Mouse (Mus musculus) layer of hippocampus, postnatal 36 days (tissue): Measurements from ENCODE around the gene Imp4. TPM values are rescaled to one million over a fixed set of nuclear protein-coding genes. Genes with fewer than 3 reads are reported as not detected.

ENCODE experiments used
- DNase-seq, 2 experiments: peaks; one replicate each; pipeline ENCODE4 v3.0.0; 2022
- microRNA-seq, 2 experiments: library from miRNA; unstranded; fragments of <30 nt; microRNA quantifications; one replicate each; pipeline ENCODE4 v1.2.0; 2021
- total RNA-seq, 2 experiments: library from RNA; stranded (reverse); gene quantifications; 2 replicates each; pipeline ENCODE4 v1.2.3; 2021

The Imp4 gene
- total RNA-seq, 2 experiments from 2014 or later, result 32.8 to 36.6 TPM

GRCm38 (mm10) chr1:34462766-34463165 is 23.1 kb downstream of the Imp4 start:
- DNase-seq, result peak in 1 of 2 experiments; percentile 55

- no peak for DNase-seq
Measured at GRCm38 (mm10) chr1:34464310-34464817, 24.7 kb downstream of the Imp4 start.

GRCm38 (mm10) chr1:34465445-34465844 is 25.8 kb downstream of the Imp4 start:
- DNase-seq, result no peak

GRCm38 (mm10) chr1:34468051-34468450 is 28.4 kb downstream of the Imp4 start:
- no peak for DNase-seq

- no peak for DNase-seq
Measured at GRCm38 (mm10) chr1:34468500-34468899, 28.8 kb downstream of the Imp4 start.

GRCm38 (mm10) chr1:34469801-34470200 is 30.1 kb downstream of the Imp4 start:
- DNase-seq, result no peak

- no peak for DNase-seq
Measured at GRCm38 (mm10) chr1:34472427-34473300, 33.0 kb downstream of the Imp4 start.

GRCm38 (mm10) chr1:34478891-34479655 is 39.4 kb downstream of the Imp4 start:
- no peak for DNase-seq

- DNase-seq, result no peak
Measured at GRCm38 (mm10) chr1:34480801-34481200, 41.1 kb downstream of the Imp4 start.

GRCm38 (mm10) chr1:34481920-34482669 is 42.4 kb downstream of the Imp4 start:
- no peak for DNase-seq

GRCm38 (mm10) chr1:34484470-34484869 is 44.8 kb downstream of the Imp4 start:
- DNase-seq, result no peak

GRCm38 (mm10) chr1:34485461-34486188 is 46.0 kb downstream of the Imp4 start:
- peak; percentile 29 to 40 for DNase-seq

- DNase-seq, result no peak
Measured at GRCm38 (mm10) chr1:34487383-34487782, 47.7 kb downstream of the Imp4 start.

- DNase-seq, result no peak
Measured at GRCm38 (mm10) chr1:34489852-34490541, 50.3 kb downstream of the Imp4 start.

GRCm38 (mm10) chr1:34491480-34491879 is 51.8 kb downstream of the Imp4 start:
- no peak for DNase-seq

Small RNA genes within 50 kb of the gene (microRNA-seq; reads per million reads assigned to microRNA genes)
- gene Mir5103, result 0 to 0.63 reads per million in 2 experiments

Other genes with a start within 250 kb of the Imp4 start
- 10 to 100 TPM; 17.5 to 19.3 TPM for gene Ccdc115, start 179 bp upstream of the Imp4 start, total RNA-seq
- 1 to 10 TPM; 5.0 to 5.7 TPM for gene Ptpn18, start 19.9 kb downstream of the Imp4 start, total RNA-seq
- not detected for gene Prss39, start 58.6 kb downstream of the Imp4 start, total RNA-seq
- not detected for gene Cfc1, start 95.8 kb downstream of the Imp4 start, total RNA-seq
- gene Prss40, start 121.1 kb downstream of the Imp4 start, total RNA-seq, result not detected
- 10 to 100 TPM; 38.8 to 43.3 TPM for gene Amer3, start 139.8 kb downstream of the Imp4 start, total RNA-seq